Mouse (Mus musculus) heart, postnatal 36 days (tissue): ENCODE measurements at regions not wholly inside any gene's neighbourhood (a gene's known extent, or its start where the extent isn't known, plus 50 kb on each side); places are given as distances from the start of the nearest gene placed in this dataset.

Source experiments
- DNase-seq, 2 experiments: peaks; one replicate each; pipeline ENCODE4 v3.0.0; 2021 to 2022
- intact Hi-C: fragments of 180-260 bp; cut with DNase I; formaldehyde crosslinking; loops from one replicate; pipeline ENCODE4 v1.15.1; 2025

GRCm38 (mm10) chr15:11774717-11775116, 132.4 kb downstream of the Npr3 start:
- no peak for DNase-seq
- intact Hi-C loops = no loop called here

- intact Hi-C loops = no loop called here
Measured at GRCm38 (mm10) chr15:11770596-11770995, 136.5 kb downstream of the Npr3 start.

GRCm38 (mm10) chr15:11757963-11758362, 149.1 kb downstream of the Npr3 start:
- intact Hi-C loops = loop anchor here (10.0 kb wide), 1 partner anchor 327 kb away; no protein-coding TSS in a partner anchor

More at GRCm38 (mm10) chr15:11770596-11770995, 136.5 kb downstream of the Npr3 start:
- DNase-seq = no peak

GRCm38 (mm10) chr15:11756786-11757185, 150.3 kb downstream of the Npr3 start:
- DNase-seq = no peak
- intact Hi-C loops = loop anchor here (10.0 kb wide), 1 partner anchor 328 kb away; no protein-coding TSS in a partner anchor

More at GRCm38 (mm10) chr15:11757963-11758362, 149.1 kb downstream of the Npr3 start:
- DNase-seq = no peak

- intact Hi-C loops = loop anchor here (1.0 to 10.0 kb wide), 5 partner anchors 154 to 346 kb away; partner anchors contain the start of gene Npr3
- DNase-seq = peak; percentile 44 to 47
Measured at GRCm38 (mm10) chr15:11753216-11753615, 153.9 kb downstream of the Npr3 start.

- no peak for DNase-seq
- intact Hi-C loops = loop anchor here (5.0 to 10.0 kb wide), 3 partner anchors 159 to 344 kb away; no protein-coding TSS in a partner anchor
Measured at GRCm38 (mm10) chr15:11750893-11751292, 156.2 kb downstream of the Npr3 start.

GRCm38 (mm10) chr15:11749509-11749908, 157.6 kb downstream of the Npr3 start:
- no peak for DNase-seq
- intact Hi-C loops = no loop called here

- intact Hi-C loops = no loop called here
- no peak for DNase-seq
Measured at GRCm38 (mm10) chr15:11748306-11748705, 158.8 kb downstream of the Npr3 start.

GRCm38 (mm10) chr15:11746754-11747153, 160.3 kb downstream of the Npr3 start:
- intact Hi-C loops = no loop called here
- DNase-seq = no peak

- DNase-seq = no peak
- intact Hi-C loops = no loop called here
Measured at GRCm38 (mm10) chr15:11745629-11746372, 161.3 kb downstream of the Npr3 start.

- DNase-seq = no peak
- intact Hi-C loops = no loop called here
Measured at GRCm38 (mm10) chr15:11744903-11745302, 162.2 kb downstream of the Npr3 start.

GRCm38 (mm10) chr15:11744296-11744695, 162.8 kb downstream of the Npr3 start:
- no peak for DNase-seq
- intact Hi-C loops = no loop called here

- no peak for DNase-seq
- intact Hi-C loops = no loop called here
Measured at GRCm38 (mm10) chr15:11742820-11743219, 164.3 kb downstream of the Npr3 start.

GRCm38 (mm10) chr15:11742346-11742729, 164.7 kb downstream of the Npr3 start:
- no peak for DNase-seq
- intact Hi-C loops = no loop called here

- DNase-seq = no peak
- intact Hi-C loops = no loop called here
Measured at GRCm38 (mm10) chr15:11741598-11742345, 165.3 kb downstream of the Npr3 start.

GRCm38 (mm10) chr15:11737436-11738000, 169.6 kb downstream of the Npr3 start:
- intact Hi-C loops = no loop called here
- no peak for DNase-seq

- no peak for DNase-seq
- intact Hi-C loops = no loop called here
Measured at GRCm38 (mm10) chr15:11734639-11735265, 172.3 kb downstream of the Npr3 start.

- intact Hi-C loops = no loop called here
- DNase-seq = no peak
Measured at GRCm38 (mm10) chr15:11729381-11729780, 177.7 kb downstream of the Npr3 start.

- intact Hi-C loops = no loop called here
- no peak for DNase-seq
Measured at GRCm38 (mm10) chr15:11725620-11726530, 181.2 kb downstream of the Npr3 start.

- intact Hi-C loops = no loop called here
- DNase-seq = no peak
Measured at GRCm38 (mm10) chr15:11720645-11721044, 186.4 kb downstream of the Npr3 start.
